Mouse (Mus musculus) liver, embryonic 12.5 days (tissue): ENCODE measurements at regions not wholly inside any gene's neighbourhood (a gene's known extent, or its start where the extent isn't known, plus 50 kb on each side); places are given as distances from the start of the nearest gene placed in this dataset.

Experiments
- ATAC-seq: fragments of 200-750 bp; cut with Nextera tagmentation; 2 replicates; pipeline ENCODE4 v1.8.0; 2017; ENCODE audit warnings: moderate number of reproducible peaks, mild to moderate bottlenecking, moderate library complexity
- H3K27ac ChIP-seq: fragments of 300-500 bp; sonication (generic); 2 replicates; pipeline ENCODE4 v1.5.1; 2016; ENCODE audit warnings: mild to moderate bottlenecking
- H3K27me3 ChIP-seq: fragments of 300-500 bp; sonication (generic); replicated peaks from 2 replicates; pipeline ENCODE4 v1.6.1; 2016; ENCODE audit warnings: mild to moderate bottlenecking, moderate library complexity
- H3K36me3 ChIP-seq: fragments of 300-500 bp; sonication (generic); 2 replicates; pipeline ENCODE4 v1.6.1; 2016; ENCODE audit warnings: mild to moderate bottlenecking, moderate library complexity
- H3K4me1 ChIP-seq: fragments of 300-500 bp; sonication (generic); 2 replicates; pipeline ENCODE4 v1.6.1; 2016
- H3K4me2 ChIP-seq: fragments of 300-500 bp; sonication (generic); 2 replicates; pipeline ENCODE4 v1.6.1; 2016; ENCODE audit warnings: mild to moderate bottlenecking, moderate library complexity
- H3K4me3 ChIP-seq: fragments of 300-500 bp; sonication (generic); 2 replicates; pipeline ENCODE4 v1.5.1; 2016; ENCODE audit warnings: mild to moderate bottlenecking, moderate library complexity
- H3K9ac ChIP-seq: fragments of 300-500 bp; sonication (generic); 2 replicates; pipeline ENCODE4 v1.6.1; 2016; ENCODE audit warnings: mild to moderate bottlenecking, moderate library complexity
- H3K9me3 ChIP-seq: fragments of 300-500 bp; sonication (generic); replicated peaks from 2 replicates; pipeline ENCODE4 v1.6.1; 2016; ENCODE audit warnings: mild to moderate bottlenecking, moderate library complexity
- WGBS: fragments of 180-500 bp; shearing (Covaris S2); methylation state at CpG from one replicate; pipeline ENCODE4 v1.1.7; 2016; ENCODE audit not compliant: insufficient replicate concordance; 5-methylcytosine and 5-hydroxymethylcytosine counted together

DNA sequence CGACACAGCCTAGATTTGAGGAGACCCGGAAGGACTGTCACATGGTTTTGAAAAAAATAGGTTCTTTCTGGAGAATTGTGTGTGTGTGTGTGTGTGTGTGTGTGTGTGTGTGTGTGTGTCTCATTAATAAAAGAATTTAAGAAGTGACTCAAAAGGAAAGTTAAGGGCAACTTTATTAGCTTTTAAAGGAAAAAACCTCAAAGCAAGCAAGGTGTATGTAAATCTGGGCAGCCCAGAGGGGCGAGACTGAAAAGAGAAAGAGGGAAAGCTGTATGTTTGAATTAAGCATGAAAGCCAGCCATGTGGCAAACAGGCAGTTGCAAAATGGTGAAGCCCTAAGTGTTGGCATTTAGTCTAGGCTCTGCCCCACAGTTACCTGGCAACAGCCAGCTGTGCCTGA is 77.3 kb upstream of the 1700021F07Rik start:
- no peak for ATAC-seq
- Histone ChIP-seq H3K4me1 (peaks cover 7% of the 10 kb centered on the region; the same call in 1 of the 2 replicates), H3K36me3 (no peaks in the 10 kb centered on the region), H3K4me3 (no peak overlapping the region), H3K9me3 (no peaks in the 10 kb centered on the region), H3K27ac (no peak overlapping the region), H3K9ac (no peak overlapping the region), H3K27me3 (no peaks in the 10 kb centered on the region), H3K4me2 (no peak overlapping the region)
- 72% methylated on average over 3 of the region's 3 CpGs for WGBS

- WGBS: 47% methylated on average over 11 of the region's 11 CpGs
- H3K4me1 ChIP-seq: peaks cover 7% of the 10 kb centered on the region; the same call in 1 of the 2 replicates
- H3K27me3 ChIP-seq: no peaks in the 10 kb centered on the region
- H3K27ac ChIP-seq: no peak overlapping the region
- no peaks in the 10 kb centered on the region for H3K36me3 ChIP-seq
- no peak overlapping the region for H3K4me2 ChIP-seq
- H3K9ac ChIP-seq: no peak overlapping the region
- ATAC-seq: no peak
- no peak overlapping the region for H3K4me3 ChIP-seq
- H3K9me3 ChIP-seq: no peaks in the 10 kb centered on the region
These were observed 73.7 kb upstream of the 1700021F07Rik start for GRCm38 (mm10) chr2:173448546-173449187.

DNA sequence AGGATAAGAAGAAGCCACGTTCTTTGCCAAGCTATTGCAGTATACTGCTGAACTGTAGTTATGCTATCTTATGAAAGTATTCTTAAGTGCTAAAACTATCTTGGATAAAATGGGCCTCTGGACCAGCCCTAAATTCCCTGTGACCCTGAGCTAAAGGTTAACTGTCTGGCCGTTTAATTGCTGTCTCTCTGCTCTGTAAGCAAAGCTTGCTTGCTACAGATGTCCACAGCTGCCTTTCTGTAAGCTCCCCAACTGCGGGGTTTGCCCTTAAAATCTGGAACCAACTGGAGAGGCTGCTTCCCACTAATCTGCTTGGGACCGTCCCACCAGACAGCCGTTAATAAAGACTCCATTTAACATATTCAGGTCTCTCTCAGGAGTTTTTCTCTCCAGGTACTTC is 73.2 kb upstream of the 1700021F07Rik start:
- no peak for ATAC-seq
- H3K9ac ChIP-seq: no peak overlapping the region
- peaks cover 7% of the 10 kb centered on the region; the same call in 1 of the 2 replicates for H3K4me1 ChIP-seq
- no peak overlapping the region for H3K27ac ChIP-seq
- H3K9me3 ChIP-seq: no peaks in the 10 kb centered on the region
- WGBS: 64% methylated on average over 5 of the region's 5 CpGs
- H3K4me2 ChIP-seq: no peak overlapping the region
- H3K4me3 ChIP-seq: no peak overlapping the region
- no peaks in the 10 kb centered on the region for H3K27me3 ChIP-seq
- H3K36me3 ChIP-seq: no peaks in the 10 kb centered on the region

DNA sequence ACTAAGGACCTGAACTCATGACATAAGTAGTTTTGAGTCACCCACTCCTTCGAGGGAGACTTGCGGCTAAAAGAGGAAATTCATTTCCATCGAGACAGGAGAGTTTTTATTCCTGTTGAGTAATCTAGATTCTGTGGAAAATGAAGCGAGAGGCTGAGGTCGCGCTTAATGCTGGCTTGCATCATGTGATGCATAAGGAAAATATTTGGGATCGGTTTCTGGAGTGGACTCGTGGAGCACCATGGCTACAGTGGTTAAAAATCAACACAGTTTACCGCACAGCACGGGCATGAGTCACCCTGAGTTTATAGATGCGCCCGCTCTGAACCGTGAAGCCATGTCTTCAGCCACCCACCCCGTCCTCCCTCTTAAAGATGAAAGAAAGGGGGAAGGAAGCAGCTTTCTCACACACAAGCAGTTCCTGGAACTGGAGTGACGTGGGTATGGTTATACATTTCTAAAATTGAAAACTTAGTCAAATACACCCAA is 70.3 kb upstream of the 1700021F07Rik start:
- 61% methylated on average over 15 of the region's 15 CpGs for whole genome bisulfite sequencing
- Histone ChIP-seq H3K9me3 (0 out of 2 replicates have a peak, but pooled peaks cover 12% of the 10 kb centered on the region), H3K4me2 (no peak overlapping the region), H3K27me3 (no peaks in the 10 kb centered on the region), H3K27ac (no peak overlapping the region), H3K4me1 (peaks cover 7% of the 10 kb centered on the region; the same call in 1 of the 2 replicates), H3K9ac (no peak overlapping the region), H3K4me3 (no peak overlapping the region), H3K36me3 (no peaks in the 10 kb centered on the region)
- no peak for ATAC-seq

- 62% methylated on average over 4 of the region's 4 CpGs for WGBS
- no peak for ATAC-seq
- no peaks in the 10 kb centered on the region for H3K27me3 ChIP-seq
These were observed 69.6 kb upstream of the 1700021F07Rik start for GRCm38 (mm10) chr2:173452800-173453199.

DNA sequence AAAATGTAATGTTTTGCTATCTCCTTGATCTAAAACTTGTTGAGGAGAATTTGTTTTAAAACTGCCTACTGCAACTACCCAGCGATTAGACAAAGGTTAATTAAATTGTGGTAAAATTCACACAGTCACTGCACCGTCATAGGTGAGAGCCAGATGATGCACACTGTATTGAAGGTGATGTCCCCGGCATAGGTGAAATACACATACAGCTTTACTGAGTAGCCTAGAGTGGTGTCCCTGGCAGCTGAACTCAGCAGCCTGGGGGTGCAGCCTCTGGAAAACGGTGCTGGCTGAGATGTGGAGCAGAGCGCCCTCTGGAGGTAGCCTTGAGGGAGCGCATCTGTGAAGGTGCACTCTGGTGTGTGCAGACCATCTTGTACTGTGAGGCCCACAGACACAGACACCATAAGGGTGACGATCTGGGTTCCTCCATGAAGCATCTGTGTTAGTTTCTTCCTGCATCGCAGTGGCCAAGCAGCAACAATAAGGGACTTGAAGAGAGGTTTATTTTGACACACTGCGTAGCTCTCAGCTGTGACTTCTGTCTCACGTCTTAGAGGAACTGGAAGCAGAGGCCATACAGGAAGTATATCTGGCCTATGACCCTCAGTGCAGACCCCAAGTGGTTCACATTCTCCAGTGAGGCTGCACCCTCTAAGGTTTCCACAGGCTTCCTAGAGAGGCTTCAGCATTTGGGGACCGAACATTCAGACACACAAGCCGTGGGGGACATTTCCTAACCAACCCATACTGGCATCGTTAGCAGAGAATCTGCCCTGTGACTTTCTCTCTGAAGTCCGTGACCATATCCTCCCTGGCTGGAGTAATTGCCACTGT is 68.6 kb upstream of the 1700021F07Rik start:
- 53% methylated on average over 14 of the region's 14 CpGs for WGBS
- no peak overlapping the region for H3K4me2 ChIP-seq
- no peak overlapping the region for H3K27ac ChIP-seq
- 0 out of 2 replicates have a peak, but pooled peaks cover 12% of the 10 kb centered on the region for H3K9me3 ChIP-seq
- H3K27me3 ChIP-seq: no peaks in the 10 kb centered on the region
- no peak for ATAC-seq
- H3K36me3 ChIP-seq: no peaks in the 10 kb centered on the region
- no peak overlapping the region for H3K9ac ChIP-seq
- no peak overlapping the region for H3K4me3 ChIP-seq
- H3K4me1 ChIP-seq: peaks cover 6% of the 10 kb centered on the region; the same call in 1 of the 2 replicates

More at GRCm38 (mm10) chr2:173452800-173453199, 69.6 kb upstream of the 1700021F07Rik start:
- H3K9me3 ChIP-seq: 0 out of 2 replicates have a peak, but pooled peaks cover 12% of the 10 kb centered on the region
- no peak overlapping the region for H3K27ac ChIP-seq
- H3K4me2 ChIP-seq: no peak overlapping the region
- H3K9ac ChIP-seq: no peak overlapping the region
- no peak overlapping the region for H3K4me3 ChIP-seq
- H3K36me3 ChIP-seq: no peaks in the 10 kb centered on the region
- peaks cover 7% of the 10 kb centered on the region; the same call in 1 of the 2 replicates for H3K4me1 ChIP-seq

DNA sequence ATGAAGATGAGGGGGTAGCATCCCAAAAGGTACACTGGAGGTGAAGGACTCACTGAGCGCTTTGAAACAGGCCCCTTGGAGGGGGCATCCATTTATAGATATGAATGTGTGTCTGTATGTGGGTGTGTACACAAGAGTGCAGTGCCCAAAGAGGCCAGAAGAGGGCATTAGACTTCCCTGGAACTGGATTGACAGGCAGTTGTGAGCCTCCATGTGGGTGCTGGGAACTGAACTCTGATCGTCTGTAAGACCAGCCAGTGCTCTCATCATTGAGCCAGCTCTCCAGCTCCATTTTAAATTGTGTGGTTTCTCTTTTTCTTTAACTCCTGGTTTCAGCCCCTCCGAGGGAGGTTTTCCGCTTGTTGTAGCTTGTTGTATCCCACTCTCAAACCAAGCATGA is 67.6 kb upstream of the 1700021F07Rik start:
- Histone ChIP-seq H3K4me2 (no peak overlapping the region), H3K4me3 (no peak overlapping the region), H3K9me3 (0 out of 2 replicates have a peak, but pooled peaks cover 12% of the 10 kb centered on the region), H3K36me3 (no peaks in the 10 kb centered on the region), H3K4me1 (no peaks in the 10 kb centered on the region), H3K27me3 (no peaks in the 10 kb centered on the region), H3K9ac (no peak overlapping the region), H3K27ac (no peak overlapping the region)
- ATAC-seq: no peak
- 81% methylated on average over 4 of the region's 4 CpGs for WGBS

DNA sequence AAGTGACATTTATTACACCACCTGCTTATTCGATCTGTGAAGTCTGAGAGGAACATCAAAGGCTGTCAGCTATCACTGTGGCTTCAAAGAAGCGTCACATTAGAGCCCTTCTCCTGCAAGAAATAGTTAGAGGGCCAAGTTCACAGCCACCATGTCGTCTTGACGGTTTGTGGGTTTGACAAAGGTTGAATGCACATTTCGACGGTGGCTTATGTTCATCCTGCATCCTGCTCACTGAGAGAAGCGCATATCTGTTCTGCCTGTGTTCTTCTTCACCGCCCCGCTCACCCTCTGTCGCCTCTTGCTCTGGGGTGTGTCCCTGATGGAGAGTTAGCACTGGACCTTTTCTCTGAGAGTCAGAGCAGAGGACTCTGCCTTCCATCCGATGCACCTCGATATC is 67.2 kb upstream of the 1700021F07Rik start:
- no peaks in the 10 kb centered on the region for H3K27me3 ChIP-seq
- ATAC-seq: no peak
- H3K9ac ChIP-seq: no peak overlapping the region
- H3K4me3 ChIP-seq: no peak overlapping the region
- no peak overlapping the region for H3K4me2 ChIP-seq
- H3K4me1 ChIP-seq: no peaks in the 10 kb centered on the region
- 80% methylated on average over 12 of the region's 12 CpGs for WGBS
- H3K36me3 ChIP-seq: no peaks in the 10 kb centered on the region
- 0 out of 2 replicates have a peak, but pooled peaks cover 12% of the 10 kb centered on the region for H3K9me3 ChIP-seq
- no peak overlapping the region for H3K27ac ChIP-seq

GRCm38 (mm10) chr2:173456083-173456482 is 66.3 kb upstream of the 1700021F07Rik start:
- Histone ChIP-seq H3K9me3 (0 out of 2 replicates have a peak, but pooled peaks cover 12% of the 10 kb centered on the region), H3K9ac (no peak overlapping the region), H3K36me3 (no peaks in the 10 kb centered on the region), H3K4me3 (no peak overlapping the region), H3K27ac (no peak overlapping the region), H3K4me2 (no peak overlapping the region), H3K27me3 (no peaks in the 10 kb centered on the region), H3K4me1 (no peaks in the 10 kb centered on the region)
- ATAC-seq: no peak
- 66% methylated on average over 7 of the region's 7 CpGs for WGBS

GRCm38 (mm10) chr2:173456924-173457623 is 65.3 kb upstream of the 1700021F07Rik start:
- 0 out of 2 replicates have a peak, but pooled peaks cover 12% of the 10 kb centered on the region for H3K9me3 ChIP-seq
- no peak for ATAC-seq
- no peaks in the 10 kb centered on the region for H3K27me3 ChIP-seq
- H3K9ac ChIP-seq: no peak overlapping the region
- no peaks in the 10 kb centered on the region for H3K36me3 ChIP-seq
- H3K4me1 ChIP-seq: no peaks in the 10 kb centered on the region
- no peak overlapping the region for H3K27ac ChIP-seq
- H3K4me3 ChIP-seq: no peak overlapping the region
- no peak overlapping the region for H3K4me2 ChIP-seq
- 74% methylated on average over 9 of the region's 9 CpGs for WGBS

DNA sequence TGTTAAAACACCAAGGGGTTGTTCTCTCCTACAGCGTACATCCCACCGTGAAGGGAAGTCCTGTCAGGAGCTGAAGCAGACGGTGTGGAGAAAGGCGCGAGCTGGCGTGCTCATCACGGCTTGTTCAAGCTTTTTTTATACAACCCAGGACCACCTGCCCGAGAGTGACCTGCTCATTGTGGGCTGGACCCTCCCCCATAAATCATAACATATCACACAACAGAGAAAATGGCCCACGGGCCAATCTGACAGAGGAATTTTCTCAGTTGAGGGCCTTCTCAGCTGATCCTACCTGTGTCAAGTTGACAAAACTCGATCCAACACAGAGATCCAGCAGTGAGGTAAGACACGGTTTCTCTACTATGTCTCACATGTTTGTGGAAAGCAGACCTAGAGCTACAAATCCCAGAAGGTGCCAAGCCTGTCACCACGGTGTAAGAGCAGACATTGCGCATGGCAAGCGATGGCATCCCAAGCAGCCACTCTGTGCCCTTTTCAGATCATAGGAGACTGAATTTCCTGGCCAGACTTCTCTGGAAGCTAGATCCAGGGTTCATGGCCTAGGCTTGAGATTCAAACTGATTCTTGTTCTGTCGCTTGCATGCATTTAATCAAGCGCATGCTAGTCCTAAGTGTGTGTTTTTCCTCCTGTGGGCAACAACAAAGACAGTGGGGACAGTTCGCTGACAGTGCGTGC is 64.6 kb upstream of the 1700021F07Rik start:
- no peak overlapping the region for H3K4me2 ChIP-seq
- WGBS: 78% methylated on average over 18 of the region's 18 CpGs
- H3K4me1 ChIP-seq: no peaks in the 10 kb centered on the region
- H3K9me3 ChIP-seq: 0 out of 2 replicates have a peak, but pooled peaks cover 12% of the 10 kb centered on the region
- H3K4me3 ChIP-seq: no peak overlapping the region
- no peak overlapping the region for H3K27ac ChIP-seq
- no peak overlapping the region for H3K9ac ChIP-seq
- no peaks in the 10 kb centered on the region for H3K27me3 ChIP-seq
- ATAC-seq: no peak
- H3K36me3 ChIP-seq: no peaks in the 10 kb centered on the region
